Comparison of ENCODE assay signal across 9 mouse cellular contexts in the genomic region with DNA sequence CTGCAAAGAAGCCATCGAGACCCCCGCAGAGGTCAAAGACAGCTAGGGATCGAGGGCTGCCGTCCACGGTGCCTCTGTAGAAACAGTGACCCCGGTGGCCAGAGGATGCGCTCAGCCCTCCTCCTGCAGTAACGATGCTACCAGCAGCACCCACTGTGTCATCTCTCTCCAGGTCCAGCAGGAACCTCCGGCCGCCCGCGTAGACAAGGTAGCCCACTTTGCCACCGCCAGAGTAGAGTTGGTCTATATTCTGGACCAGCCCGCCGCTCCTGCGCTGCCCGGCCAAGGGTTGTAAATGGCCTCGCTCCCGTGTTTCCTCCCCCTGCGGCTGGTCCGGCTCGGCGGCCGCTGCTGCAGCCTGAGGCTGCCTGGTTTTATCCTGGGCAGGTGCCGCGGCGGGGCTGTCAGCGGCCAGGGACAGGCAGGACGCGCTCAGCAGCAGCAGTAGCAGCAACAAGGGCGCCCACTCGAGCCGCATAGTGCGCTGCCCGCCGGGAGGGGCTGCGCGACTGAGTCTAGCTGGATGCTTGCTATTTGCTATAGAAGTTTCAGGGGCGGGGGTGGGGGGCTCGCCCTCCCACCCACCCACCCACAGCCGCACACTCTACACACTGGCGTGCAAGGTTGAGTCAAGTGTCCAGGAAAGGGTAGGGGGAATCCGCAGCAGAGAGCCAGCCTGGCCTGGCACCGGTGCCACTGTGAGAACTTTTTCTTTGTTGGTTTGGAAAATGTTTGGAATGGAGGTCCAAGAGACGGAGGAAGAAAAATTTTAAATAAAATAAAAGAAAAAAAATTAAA. TPM values are rescaled to one million over a fixed set of nuclear protein-coding genes. Genes with fewer than 3 reads are reported as not detected.
DNase-seq lines count a peak whose midpoint lies in the region; ATAC-seq and TF ChIP-seq lines count a peak whose summit lies in the region.
"Had no signal": no experiment of that assay in that cellular context is flagged by ENCODE, and none has a peak within 500 bp of the region (broad histone marks: within the 10 kb centered on the region; RNA-seq: fewer than 3 reads in every experiment).

No protein-coding gene starts in this region.

- peaks cover 21% of the 10 kb centered on the region for H3K9me3 ChIP-seq in G1E (replicated peaks)
- H3K9me3 ChIP-seq in embryonic facial prominence, embryonic 14.5 days (ENCODE audit: control insufficient read depth, low read length), result no peaks in the 10 kb centered on the region
- no peaks in the 10 kb centered on the region for H3K9me3 ChIP-seq in limb, embryonic 11.5 days (ENCODE audit: control insufficient read depth, low read length)

- peak overlapping the region; percentile 72 for H3K4me3 ChIP-seq in G1E (ENCODE audit: low read depth, low read length)
- peak overlapping the region; percentile 61 for H3K4me3 ChIP-seq in embryonic facial prominence, embryonic 14.5 days (ENCODE audit: low read depth, low read length)
- peak overlapping the region; percentile 53 for H3K4me3 ChIP-seq in limb, embryonic 11.5 days (ENCODE audit: low read depth, low read length)

- peak overlapping the region; percentile 98 for H3K4me2 ChIP-seq in embryonic facial prominence, embryonic 14.5 days (ENCODE audit: low read depth, low read length)
- H3K4me2 ChIP-seq in limb, embryonic 11.5 days (ENCODE audit: low read depth, severe bottlenecking), result peak overlapping the region; percentile 95

- 1% methylated on average over 41 of the region's 45 CpGs for WGBS in embryonic facial prominence, embryonic 14.5 days
- 1% methylated on average over 45 of the region's 45 CpGs for WGBS in limb, embryonic 11.5 days

- peak overlapping the region; percentile 70 for H3K9ac ChIP-seq in embryonic facial prominence, embryonic 14.5 days (ENCODE audit: low read depth, low read length)
- peak overlapping the region; percentile 56 for H3K9ac ChIP-seq in limb, embryonic 11.5 days (ENCODE audit: low read length)

- H3K36me3 ChIP-seq in G1E (replicated peaks), result no peaks in the 10 kb centered on the region
- H3K36me3 ChIP-seq in embryonic facial prominence, embryonic 14.5 days (ENCODE audit: control insufficient read depth, insufficient read depth, low read length), result no peaks in the 10 kb centered on the region
- H3K36me3 ChIP-seq in limb, embryonic 11.5 days (ENCODE audit: control insufficient read depth, insufficient read depth, low read length), result no peaks in the 10 kb centered on the region

- ATAC-seq in cerebellum, adult (ENCODE audit: insufficient number of reproducible peaks, low FRiP score, low TSS enrichment), result peak; percentile 7
- 0 out of 2 replicates have a peak, but pooled peaks have one; percentile 10 for ATAC-seq in G1E (ENCODE audit: extremely low read depth, insufficient number of reproducible peaks, low FRiP score, poor library complexity, severe bottlenecking)
- peak; percentile 61 for ATAC-seq in embryonic facial prominence, embryonic 14.5 days (ENCODE audit: low read depth)
- ATAC-seq in limb, embryonic 11.5 days (ENCODE audit: insufficient number of reproducible peaks, low FRiP score, low TSS enrichment, low read depth), result peak; percentile 24; the same call in 1 of the 2 replicates

- H3K4me1 ChIP-seq in G1E (ENCODE audit: insufficient read depth, low read depth, low read length), result peaks cover 35% of the 10 kb centered on the region
- peaks cover 16% of the 10 kb centered on the region; the same call in 1 of the 2 replicates for H3K4me1 ChIP-seq in embryonic facial prominence, embryonic 14.5 days (ENCODE audit: control insufficient read depth, insufficient read depth, low read length)
- peaks cover 7% of the 10 kb centered on the region for H3K4me1 ChIP-seq in limb, embryonic 11.5 days (ENCODE audit: control insufficient read depth, insufficient read depth, low read length)

- DNase-seq in cerebellum, adult 9-10 months, result no peak
- peak; percentile 18 for DNase-seq in G1E (ENCODE audit: low spot score)
- peak; percentile 61 for DNase-seq in embryonic facial prominence, embryonic 14.5 days (ENCODE audit: low spot score)
- peak; percentile 46 to 49 for DNase-seq in heart, postnatal 10 days
- peak; percentile 64 for DNase-seq in limb, embryonic 11.5 days (ENCODE audit: low spot score)
- DNase-seq in neural tube, embryonic 10.5 days (ENCODE audit: extremely low spot score, low spot score), result peak; percentile 72
- no peak for DNase-seq in natural killer cell, adult 2 months (ENCODE audit: low spot score in 2 of 2)

- H3K27ac ChIP-seq in embryonic facial prominence, embryonic 14.5 days (replicated peaks; ENCODE audit: low read depth, low read length), result peak overlapping the region; percentile 76
- no peak overlapping the region for H3K27ac ChIP-seq in limb, embryonic 11.5 days (replicated peaks; ENCODE audit: low read depth, low read length)

- intact Hi-C loops in heart, postnatal 10 days (cut with DNase I), result loop anchor here (5.0 kb wide), 4 partner anchors 78 to 517 kb away; no protein-coding TSS in a partner anchor

- no peaks in the 10 kb centered on the region for H3K27me3 ChIP-seq in G1E (ENCODE audit: insufficient read depth, low read length)
- H3K27me3 ChIP-seq in embryonic facial prominence, embryonic 14.5 days (replicated peaks; ENCODE audit: control insufficient read depth, insufficient read depth, low read length), result peaks cover 12% of the 10 kb centered on the region
- peaks cover 10% of the 10 kb centered on the region; the same call in 1 of the 2 replicates for H3K27me3 ChIP-seq in limb, embryonic 11.5 days (ENCODE audit: control insufficient read depth, insufficient read depth, low read length)

- TF ChIP-seq CTCF in G1E (IDR thresholded peaks at IDR 0.05; ENCODE audit: low read depth, low read length), result no peak

RNA-seq across cellular contexts. Expression of a gene that starts 1.6 kb away (rescaled TPM):
- total RNA-seq in G1E (2014; fragmentation: Nextera tagmentation) (4.0 and 4.3 TPM in 2 replicates), G1E (2017) (1.7 and 2.0 TPM in 2 replicates)
- polyA plus RNA-seq in G1E (2012), result 0.67 and 0.88 TPM in 2 replicates
- polyA plus RNA-seq in embryonic facial prominence, embryonic 14.5 days (2014; fragmentation: Nextera tagmentation; extraction: Ambion mirVana), result 8.7 and 9.0 TPM in 2 replicates
- total RNA-seq in heart, postnatal 10 days (2021), result 10 to 100 TPM; 13.1 to 13.8 TPM
- 1.5 and 1.9 TPM in 2 replicates for polyA plus RNA-seq in limb, embryonic 11.5 days (2014; fragmentation: Nextera tagmentation; extraction: Ambion mirVana)
- polyA plus RNA-seq: erythroblast, embryonic 14.5 days had no signal

Comparison
In these comparisons a context has a peak if more than half of its experiments do, and no peak if none do; other contexts are left out.
1. ATAC-seq: peak in every context shown above with its lines; median percentile 61 in embryonic facial prominence, embryonic 14.5 days; 24 in limb, embryonic 11.5 days; 10 in G1E; 7 in cerebellum, adult.
2. DNase-seq: peak in G1E (single experiment), embryonic facial prominence, embryonic 14.5 days (single experiment), heart, postnatal 10 days (2 of 2), limb, embryonic 11.5 days (single experiment) and neural tube, embryonic 10.5 days (single experiment); none in cerebellum, adult 9-10 months (single experiment) and natural killer cell, adult 2 months (0 of 2).
3. Peak in every context shown above with its lines, with median percentiles within 50 percentile points of each other: H3K4me3 ChIP-seq.